Mouse (Mus musculus) liver, postnatal 0 days (tissue): ENCODE results near the gene Pip5k1c. TPM values are rescaled to one million over a fixed set of nuclear protein-coding genes. Genes with fewer than 3 reads are reported as not detected.

Experiments used
- ATAC-seq: fragments of 200-750 bp; cut with Nextera tagmentation; 2 replicates; pipeline ENCODE4 v1.8.0; 2017; ENCODE audit warnings: mild to moderate bottlenecking, moderate library complexity
- DNase-seq: peaks from one replicate; pipeline ENCODE4 v3.0.0-alpha.2; 2016
- H3K27ac ChIP-seq: fragments of 300-500 bp; sonication (generic); 2 replicates; pipeline ENCODE4 v1.5.1; 2014; ENCODE audit warnings: antibody characterized with exemption, moderate library complexity, mild to moderate bottlenecking, low read depth
- H3K27me3 ChIP-seq: fragments of 300-500 bp; sonication (generic); 2 replicates; pipeline ENCODE4 v1.6.1; 2014; ENCODE audit warnings: low read length, control low read depth, mixed read lengths; ENCODE audit not compliant: insufficient read depth
- H3K36me3 ChIP-seq: fragments of 300-500 bp; sonication (generic); replicated peaks from 2 replicates; pipeline ENCODE4 v1.6.1; 2014; ENCODE audit warnings: mild to moderate bottlenecking, control low read depth, low read length, moderate library complexity, mixed read lengths; ENCODE audit not compliant: insufficient read depth
- H3K4me1 ChIP-seq: fragments of 300-500 bp; sonication (generic); 2 replicates; pipeline ENCODE4 v1.6.1; 2014; ENCODE audit warnings: antibody characterized with exemption, mild to moderate bottlenecking, control low read depth; ENCODE audit not compliant: insufficient read depth
- H3K4me2 ChIP-seq: fragments of 300-500 bp; sonication (generic); 2 replicates; pipeline ENCODE4 v1.6.1; 2014; ENCODE audit warnings: low read depth, mild to moderate bottlenecking, low read length, moderate library complexity, mixed read lengths
- H3K4me3 ChIP-seq: fragments of 300-500 bp; sonication (generic); 2 replicates; pipeline ENCODE4 v1.5.1; 2014; ENCODE audit warnings: low read depth, low read length
- H3K9ac ChIP-seq: fragments of 300-500 bp; sonication (generic); replicated peaks from 2 replicates; pipeline ENCODE4 v1.6.1; 2014; ENCODE audit warnings: mild to moderate bottlenecking, moderate library complexity
- H3K9me3 ChIP-seq: fragments of 300-500 bp; sonication (generic); 2 replicates; pipeline ENCODE4 v1.6.1; 2016; ENCODE audit warnings: mild to moderate bottlenecking, control low read depth, low read length, mixed read lengths
- CTCF ChIP-seq: sonication (generic); IDR thresholded peaks from 2 replicates; pipeline ENCODE4 v1.5.1; 2016; ENCODE audit warnings: antibody characterized with exemption, low read depth
- EP300 ChIP-seq: IDR thresholded peaks from 2 replicates; pipeline ENCODE4 v1.6.1; 2016; ENCODE audit warnings: antibody characterized with exemption, low read depth, mild to moderate bottlenecking
- WGBS: fragments of 180-500 bp; shearing (Covaris S2); extraction: QIAGEN DNeasy Blood & Tissue Kit; methylation state at CpG from one replicate; pipeline ENCODE4 v1.1.7; 2014; ENCODE audit not compliant: insufficient replicate concordance; 5-methylcytosine and 5-hydroxymethylcytosine counted together
- polyA plus RNA-seq: library from polyadenylated mRNA; unstranded; fragments of >200 nt; fragmentation: Nextera tagmentation; extraction: Ambion mirVana; gene quantifications from 2 replicates; pipeline ENCODE4 v1.2.1, GENCODE M21; 2015

Pip5k1c gene
- polyA plus RNA-seq, 1 experiment from 2014 or later = 9.7 TPM

- TF ChIP-seq EP300 (no peak), CTCF (peak; percentile 36)
- H3K9ac ChIP-seq = peak overlapping the region; percentile 66
- ATAC-seq (no peak), DNase-seq (no peak)
- peak overlapping the region; percentile 88 for H3K4me2 ChIP-seq
- peaks cover 33% of the 10 kb centered on the region for H3K36me3 ChIP-seq
- H3K9me3 ChIP-seq = no peaks in the 10 kb centered on the region
- H3K4me3 ChIP-seq = peak overlapping the region; percentile 75
- H3K4me1 ChIP-seq = peaks cover 39% of the 10 kb centered on the region
- H3K27ac ChIP-seq = peak overlapping the region; percentile 89
- H3K27me3 ChIP-seq = no peaks in the 10 kb centered on the region
- WGBS = 43% methylated on average over 8 of the region's 8 CpGs
Observed at GRCm38 (mm10) chr10:81319330-81319699, 26.6 kb downstream of the Pip5k1c start.

GRCm38 (mm10) chr10:81319741-81320549 is 27.2 kb downstream of the Pip5k1c start:
- under 1% methylated on average over 38 of the region's 38 CpGs for WGBS
- Histone ChIP-seq H3K4me1 (peaks cover 39% of the 10 kb centered on the region), H3K9me3 (no peaks in the 10 kb centered on the region), H3K27me3 (no peaks in the 10 kb centered on the region), H3K4me3 (peak overlapping the region; percentile 75), H3K27ac (peak overlapping the region; percentile 89), H3K9ac (peak overlapping the region; percentile 66), H3K4me2 (peak overlapping the region; percentile 88), H3K36me3 (peaks cover 35% of the 10 kb centered on the region)
- DNase-seq = peak; percentile 96
- no peak for TF ChIP-seq EP300
- no peak for TF ChIP-seq CTCF
- ATAC-seq = no peak

DNA sequence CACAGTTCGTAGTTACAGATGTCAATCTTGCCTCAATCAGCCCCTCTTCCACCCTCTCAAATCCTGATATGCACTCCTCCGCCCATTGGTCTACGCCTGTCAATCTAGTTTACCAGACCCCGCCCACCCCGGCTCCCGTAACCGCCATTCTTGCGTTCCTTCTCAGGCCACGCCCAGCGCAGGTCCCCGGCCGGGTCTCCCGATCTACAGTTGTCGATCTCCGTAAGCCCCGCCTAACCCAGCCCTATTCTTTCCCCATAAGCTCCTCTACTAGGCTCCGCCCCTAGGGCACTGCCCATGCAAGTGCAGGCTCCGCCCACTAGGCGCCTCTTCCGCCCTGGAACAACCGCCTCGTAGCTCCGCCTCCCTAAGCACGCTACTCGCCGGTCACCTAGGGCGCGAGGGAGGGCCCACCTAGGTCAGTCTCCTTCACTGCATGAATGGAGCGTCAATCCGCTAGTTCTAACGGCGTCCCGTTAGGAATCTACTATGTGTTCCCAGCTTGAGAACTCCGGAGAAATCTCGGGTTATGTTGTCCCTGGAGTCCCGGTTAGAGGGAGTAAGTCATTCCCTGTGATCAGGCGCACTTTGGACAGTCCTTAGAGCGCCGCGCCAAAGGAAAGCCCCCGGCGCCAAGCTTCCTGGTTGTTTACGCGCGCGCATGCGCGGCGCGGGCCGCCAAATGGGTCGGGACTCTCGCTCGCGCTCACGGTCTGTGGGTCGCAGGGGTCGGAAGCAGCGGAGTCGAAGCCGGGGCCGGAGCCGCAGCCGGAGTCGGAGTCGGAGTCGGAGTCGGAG is 28.0 kb downstream of the Pip5k1c start, which contains the start of gene Cactin:
TSS of gene Cactin (plus strand) at position 554 of the 798 bp plus-strand sequence.
- peaks cover 39% of the 10 kb centered on the region for H3K4me1 ChIP-seq
- no peaks in the 10 kb centered on the region for H3K27me3 ChIP-seq
- WGBS = under 1% methylated on average over 68 of the region's 68 CpGs
- H3K36me3 ChIP-seq = peaks cover 36% of the 10 kb centered on the region
- peak within 1 kb of the TSS; percentile 89 for H3K27ac ChIP-seq
- ATAC-seq (peak; percentile 86), DNase-seq (peak; percentile 99)
- H3K9ac ChIP-seq = peak within 1 kb of the TSS; percentile 90
- H3K9me3 ChIP-seq = no peaks in the 10 kb centered on the region
- peak within 1 kb of the TSS; percentile 88 for H3K4me2 ChIP-seq
- peak; percentile 48 for TF ChIP-seq CTCF
- TF ChIP-seq EP300 = peak; percentile 91
- H3K4me3 ChIP-seq = peak within 1 kb of the TSS; percentile 75

GRCm38 (mm10) chr10:81321436-81321835 is 28.7 kb downstream of the Pip5k1c start:
- H3K27me3 ChIP-seq = no peaks in the 10 kb centered on the region
- peaks cover 39% of the 10 kb centered on the region for H3K4me1 ChIP-seq
- H3K9me3 ChIP-seq = no peaks in the 10 kb centered on the region
- peak overlapping the region; percentile 75 for H3K4me3 ChIP-seq
- WGBS = 2% methylated on average over 20 of the region's 20 CpGs
- peak overlapping the region; percentile 88 for H3K4me2 ChIP-seq
- DNase-seq (no peak), ATAC-seq (0 out of 2 replicates have a peak, but pooled peaks have one; percentile 0)
- H3K36me3 ChIP-seq = peaks cover 39% of the 10 kb centered on the region
- peak overlapping the region; percentile 79 for H3K27ac ChIP-seq
- TF ChIP-seq EP300 (no peak), CTCF (no peak)
- peak overlapping the region; percentile 90 for H3K9ac ChIP-seq

DNA sequence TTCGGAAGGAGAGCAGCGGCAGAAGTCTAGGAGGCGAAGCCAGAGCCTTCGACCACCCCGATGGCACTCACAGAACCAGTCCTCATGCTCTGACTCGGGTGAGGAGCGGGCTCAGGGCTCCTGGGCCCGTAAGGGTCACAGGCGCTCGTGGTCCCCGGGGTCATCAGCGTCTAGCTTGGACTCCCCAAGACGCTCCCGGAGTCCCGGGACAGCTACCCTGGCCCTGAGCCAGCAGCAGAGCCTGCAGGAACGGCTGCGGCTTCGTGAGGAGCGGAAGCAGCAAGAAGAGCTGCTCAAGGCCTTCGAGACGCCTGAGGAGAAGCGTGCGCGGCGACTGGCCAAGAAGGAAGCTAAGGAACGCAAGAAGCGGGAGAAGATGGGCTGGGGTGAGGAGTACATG is 29.7 kb downstream of the Pip5k1c start:
- no peak overlapping the region for H3K27ac ChIP-seq
- TF ChIP-seq CTCF (no peak), EP300 (no peak)
- H3K36me3 ChIP-seq = peaks cover 44% of the 10 kb centered on the region
- peaks cover 31% of the 10 kb centered on the region for H3K4me1 ChIP-seq
- H3K9me3 ChIP-seq = no peaks in the 10 kb centered on the region
- DNase-seq = no peak
- 0 out of 2 replicates have a peak overlapping the region, but pooled peaks have one; percentile 90 for H3K9ac ChIP-seq
- 91% methylated on average over 27 of the region's 27 CpGs for WGBS
- no peak for ATAC-seq
- peak overlapping the region; percentile 75; the same call in 1 of the 2 replicates for H3K4me3 ChIP-seq
- H3K27me3 ChIP-seq = no peaks in the 10 kb centered on the region
- peak overlapping the region; percentile 88 for H3K4me2 ChIP-seq
